Mouse (Mus musculus) ES-Bruce4 (cell line): Measurements from ENCODE around the gene 1700037H04Rik. TPM values are rescaled to one million over a fixed set of nuclear protein-coding genes. Genes with fewer than 3 reads are reported as not detected.

Experiments used
- H3K27ac ChIP-seq: 2 replicates; pipeline ENCODE4 v1.5.1; 2012; ENCODE audit warnings: low read length, inconsistent platforms; ENCODE audit not compliant: insufficient read depth
- H3K27me3 ChIP-seq: 2 replicates; pipeline ENCODE4 v1.6.1; 2012; ENCODE audit warnings: mild to moderate bottlenecking, low read length, inconsistent platforms; ENCODE audit not compliant: control insufficient read depth, poor library complexity, insufficient read depth, severe bottlenecking
- H3K36me3 ChIP-seq: 2 replicates; pipeline ENCODE4 v1.6.1; 2012; ENCODE audit warnings: inconsistent platforms, mild to moderate bottlenecking, low read length, moderate library complexity; ENCODE audit not compliant: control insufficient read depth, poor library complexity, insufficient read depth, severe bottlenecking
- H3K4me1 ChIP-seq: one replicate; pipeline ENCODE4 v1.8.1; 2011; ENCODE audit warnings: low read length; ENCODE audit not compliant: control insufficient read depth, insufficient read depth
- H3K4me3 ChIP-seq: 2 replicates; pipeline ENCODE4 v1.5.1; 2011; ENCODE audit warnings: low read depth, mild to moderate bottlenecking, low read length
- H3K9ac ChIP-seq: 2 replicates; pipeline ENCODE4 v1.6.1; 2012; ENCODE audit warnings: low read depth, mild to moderate bottlenecking, inconsistent platforms; ENCODE audit not compliant: poor library complexity, severe bottlenecking
- H3K9me3 ChIP-seq: replicated peaks from 2 replicates; pipeline ENCODE4 v1.6.1; 2012; ENCODE audit warnings: mild to moderate bottlenecking, low read length, inconsistent platforms; ENCODE audit not compliant: control insufficient read depth, poor library complexity, insufficient read depth, severe bottlenecking
- CTCF ChIP-seq: IDR thresholded peaks from one replicate; pipeline ENCODE4 v1.8.1; 2011; ENCODE audit warnings: low read depth, low read length
- EP300 ChIP-seq: IDR thresholded peaks from 2 replicates; pipeline ENCODE4 v1.6.1; 2011; ENCODE audit warnings: low read depth, low read length; ENCODE audit not compliant: insufficient read depth
- POLR2A ChIP-seq: IDR thresholded peaks from one replicate; pipeline ENCODE4 v1.8.1; 2011; ENCODE audit warnings: low read length; ENCODE audit not compliant: insufficient read depth
- polyA plus RNA-seq: library from polyadenylated mRNA; stranded (reverse); fragments of >200 nt; gene quantifications from 2 replicates; pipeline ENCODE4 v1.2.4, GENCODE M21; 2011; ENCODE audit warnings: low read depth; ENCODE audit not compliant: missing spikeins, insufficient read depth, insufficient read length

The 1700037H04Rik gene
- polyA plus RNA-seq, 1 experiment, result 79.8 TPM

DNA sequence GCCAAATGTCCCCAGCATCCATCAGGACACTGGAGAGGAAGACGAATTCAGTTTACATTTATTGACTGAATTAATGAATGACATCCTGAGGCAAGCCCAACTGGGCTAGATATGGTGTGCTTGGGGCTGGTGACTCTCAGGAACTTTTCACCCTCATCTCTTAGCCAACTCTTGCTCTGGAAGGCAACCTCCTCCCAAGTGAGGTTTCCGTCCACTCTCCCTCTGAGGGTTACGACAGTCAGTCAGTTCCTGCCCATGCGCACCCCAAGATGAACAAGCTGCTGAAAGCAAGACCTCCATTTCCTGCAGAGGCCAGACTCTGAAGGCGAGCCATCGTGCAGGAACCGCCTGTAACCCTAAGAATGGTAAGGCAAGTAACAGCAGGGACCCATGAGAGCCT lies 2.9 kb downstream of the 1700037H04Rik start:
- Histone ChIP-seq H3K36me3 (no peaks in the 10 kb centered on the region; the same call in 1 of the 2 replicates), H3K4me1 (peaks cover 1% of the 10 kb centered on the region), H3K27ac (no peak overlapping the region)

DNA sequence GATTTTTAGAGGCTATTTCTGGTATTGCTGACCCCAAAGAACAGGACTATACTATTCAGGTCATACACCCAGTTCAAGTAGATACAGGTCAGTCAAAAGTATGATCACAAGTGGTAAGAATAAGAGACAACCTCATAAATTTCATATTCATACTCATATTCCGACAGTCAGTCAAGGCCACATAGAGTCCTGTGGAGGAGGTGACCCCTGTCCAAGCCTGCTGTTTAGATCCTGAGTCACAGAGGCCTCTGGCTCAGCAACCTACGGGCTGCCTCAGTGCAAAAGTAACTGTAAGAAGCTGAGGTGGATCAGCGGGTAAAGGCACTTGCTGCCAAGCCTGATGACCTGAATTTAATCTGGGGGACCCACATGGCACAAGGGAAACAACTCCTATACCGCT lies 5.8 kb downstream of the 1700037H04Rik start:
- Histone ChIP-seq H3K36me3 (peaks cover 13% of the 10 kb centered on the region), H3K4me3 (no peak overlapping the region), H3K27ac (no peak overlapping the region), H3K27me3 (no peaks in the 10 kb centered on the region), H3K9ac (no peak overlapping the region), H3K9me3 (no peaks in the 10 kb centered on the region), H3K4me1 (peaks cover 6% of the 10 kb centered on the region)
- TF ChIP-seq CTCF (no peak), EP300 (no peak), POLR2A (no peak)

More for the DNA sequence above, 2.9 kb downstream of the 1700037H04Rik start:
- no peaks in the 10 kb centered on the region for H3K27me3 ChIP-seq
- TF ChIP-seq CTCF (no peak), EP300 (no peak), POLR2A (no peak)
- H3K9me3 ChIP-seq, result no peaks in the 10 kb centered on the region
- no peak overlapping the region for H3K9ac ChIP-seq
- no peak overlapping the region for H3K4me3 ChIP-seq

DNA sequence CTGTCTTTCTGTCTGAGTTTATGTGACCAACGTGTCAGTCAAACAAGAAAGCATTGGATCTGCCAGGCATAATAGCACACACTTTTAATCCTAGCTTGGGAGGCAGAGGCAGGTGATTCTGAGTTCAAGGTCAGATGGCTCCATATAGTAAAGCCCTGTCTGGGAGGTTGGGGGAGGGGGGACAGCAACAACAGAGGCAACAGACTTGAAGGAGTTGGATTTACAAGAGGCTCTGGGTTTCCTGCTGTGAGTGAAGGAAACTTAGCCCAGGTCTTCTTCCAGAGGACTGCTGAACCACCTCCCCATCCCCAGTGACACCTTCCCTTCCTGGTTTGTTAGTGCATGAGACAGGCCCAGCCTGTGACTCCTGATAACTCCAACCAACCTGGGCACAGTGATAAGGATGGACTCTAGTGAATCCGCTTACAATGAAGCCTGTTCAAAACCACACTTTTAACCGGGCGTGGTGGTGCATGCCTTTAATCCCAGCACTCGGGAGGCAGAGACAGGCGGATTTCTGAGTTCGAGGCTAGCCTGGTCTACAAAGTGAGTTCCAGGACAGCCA lies 7.6 kb downstream of the 1700037H04Rik start:
- no peak for TF ChIP-seq CTCF
- no peak for TF ChIP-seq EP300
- TF ChIP-seq POLR2A, result no peak
- H3K9me3 ChIP-seq, result no peaks in the 10 kb centered on the region
- H3K27me3 ChIP-seq, result no peaks in the 10 kb centered on the region
- peaks cover 25% of the 10 kb centered on the region for H3K36me3 ChIP-seq
- H3K27ac ChIP-seq, result no peak overlapping the region
- H3K9ac ChIP-seq, result no peak overlapping the region
- H3K4me3 ChIP-seq, result no peak overlapping the region
- H3K4me1 ChIP-seq, result peaks cover 6% of the 10 kb centered on the region

DNA sequence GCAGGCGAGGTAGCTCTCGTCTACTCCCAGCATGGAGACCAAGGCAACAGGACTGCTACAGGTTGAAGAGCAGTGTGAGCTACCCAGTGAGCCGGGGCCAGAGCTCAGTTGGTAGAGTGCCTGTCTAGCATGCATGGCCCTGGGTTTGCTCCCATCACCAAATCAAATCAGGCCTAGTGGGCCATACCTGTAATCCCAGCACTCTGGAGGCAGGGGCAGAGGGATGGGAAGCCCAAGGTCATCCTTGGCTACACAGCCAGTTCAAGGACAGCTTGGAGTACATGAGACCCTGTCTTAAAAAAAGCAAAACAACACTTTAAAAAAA lies 10.7 kb downstream of the 1700037H04Rik start:
- H3K9ac ChIP-seq, result no peak overlapping the region
- H3K27me3 ChIP-seq, result no peaks in the 10 kb centered on the region
- H3K36me3 ChIP-seq, result peaks cover 31% of the 10 kb centered on the region
- TF ChIP-seq POLR2A (no peak), CTCF (no peak), EP300 (no peak)
- peaks cover 6% of the 10 kb centered on the region for H3K4me1 ChIP-seq
- no peaks in the 10 kb centered on the region for H3K9me3 ChIP-seq
- H3K4me3 ChIP-seq, result no peak overlapping the region
- no peak overlapping the region for H3K27ac ChIP-seq

DNA sequence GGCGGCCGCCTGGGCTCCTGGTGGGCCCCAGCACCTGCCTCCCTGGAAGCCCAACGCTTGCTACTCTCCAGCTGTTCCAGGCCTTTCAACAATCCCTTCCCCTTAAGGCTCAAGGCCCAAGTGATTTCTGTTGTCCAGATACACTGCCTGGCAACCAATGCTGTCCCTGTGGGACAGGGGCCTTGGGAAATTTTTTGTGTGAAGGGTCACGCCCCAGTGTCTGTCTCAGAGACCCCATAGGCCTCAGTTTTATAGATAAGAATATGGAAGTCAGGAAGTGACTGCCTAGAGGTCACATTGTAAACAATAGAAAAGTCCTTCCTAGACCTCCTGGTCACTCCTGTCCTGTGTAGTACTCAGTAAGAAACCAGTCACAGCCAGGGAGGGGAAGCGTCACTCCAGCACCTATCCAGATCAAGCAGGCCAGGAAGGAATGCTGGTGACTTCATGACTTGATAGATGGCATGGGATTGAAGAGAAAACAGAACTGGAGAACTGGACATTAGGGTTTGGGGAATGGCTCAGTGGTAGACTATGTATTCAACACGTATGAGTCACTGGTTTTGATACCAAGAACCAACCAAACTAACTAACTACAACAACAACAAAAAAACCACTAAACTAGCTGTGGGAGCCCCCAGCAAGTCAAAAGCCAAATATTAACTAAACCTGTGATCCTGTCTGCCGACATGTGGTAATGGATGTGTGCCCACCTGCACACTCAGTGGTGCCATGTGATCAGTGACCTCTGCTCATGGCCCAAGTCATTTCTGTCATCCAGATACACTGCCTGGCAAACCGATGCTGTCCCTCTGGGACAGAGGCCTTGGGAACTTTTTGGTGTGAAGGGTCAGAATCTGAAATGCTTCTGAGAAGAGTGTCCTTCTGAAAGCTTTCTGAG lies 11.3 kb downstream of the 1700037H04Rik start:
- H3K9ac ChIP-seq, result no peak overlapping the region
- peaks cover 31% of the 10 kb centered on the region for H3K36me3 ChIP-seq
- TF ChIP-seq POLR2A, result no peak
- no peak for TF ChIP-seq EP300
- no peak for TF ChIP-seq CTCF
- no peak overlapping the region for H3K27ac ChIP-seq
- H3K27me3 ChIP-seq, result no peaks in the 10 kb centered on the region
- peaks cover 6% of the 10 kb centered on the region for H3K4me1 ChIP-seq
- no peaks in the 10 kb centered on the region for H3K9me3 ChIP-seq
- no peak overlapping the region for H3K4me3 ChIP-seq

DNA sequence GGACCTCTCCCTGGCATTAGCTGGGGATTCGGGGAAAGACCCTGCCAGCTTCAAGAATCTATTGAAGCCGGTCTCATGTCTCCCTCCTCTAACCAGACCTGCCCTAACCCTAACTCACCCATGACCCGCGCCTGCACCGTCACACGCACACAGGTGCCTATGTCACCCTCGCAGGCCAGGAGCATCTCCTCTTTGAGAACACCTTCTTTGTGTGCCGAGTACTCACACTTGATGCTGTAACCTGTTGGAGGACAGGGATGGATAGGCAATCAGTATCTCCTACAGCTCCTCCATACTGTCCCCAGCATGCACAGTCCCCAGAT lies 12.9 kb downstream of the 1700037H04Rik start:
- H3K4me3 ChIP-seq, result no peak overlapping the region
- H3K9ac ChIP-seq, result no peak overlapping the region
- no peak overlapping the region for H3K27ac ChIP-seq
- H3K4me1 ChIP-seq, result peaks cover 4% of the 10 kb centered on the region
- H3K27me3 ChIP-seq, result no peaks in the 10 kb centered on the region
- TF ChIP-seq POLR2A (no peak), EP300 (no peak), CTCF (no peak)
- no peaks in the 10 kb centered on the region for H3K9me3 ChIP-seq
- H3K36me3 ChIP-seq, result peaks cover 31% of the 10 kb centered on the region
